Mouse (Mus musculus) hindbrain, embryonic 10.5 days (tissue): ENCODE measurements at regions not wholly inside any gene's neighbourhood (a gene's known extent, or its start where the extent isn't known, plus 50 kb on each side); places are given as distances from the start of the nearest gene placed in this dataset.

Experiments
- DNase-seq: peaks from one replicate; pipeline ENCODE4 v3.0.0-alpha.2; 2017; ENCODE audit warnings: low spot score
- H3K27ac ChIP-seq: fragments of 300-500 bp; sonication (generic); 2 replicates; pipeline ENCODE4 v1.5.1; 2016; ENCODE audit warnings: mild to moderate bottlenecking, moderate library complexity
- H3K27me3 ChIP-seq: fragments of 300-500 bp; sonication (generic); 2 replicates; pipeline ENCODE4 v1.6.1; 2016; ENCODE audit warnings: mild to moderate bottlenecking; ENCODE audit not compliant: poor library complexity, insufficient read depth, severe bottlenecking
- H3K36me3 ChIP-seq: fragments of 300-500 bp; sonication (generic); 2 replicates; pipeline ENCODE4 v1.6.1; 2016; ENCODE audit warnings: mild to moderate bottlenecking, moderate library complexity
- H3K4me1 ChIP-seq: fragments of 300-500 bp; sonication (generic); replicated peaks from 2 replicates; pipeline ENCODE4 v1.6.1; 2016; ENCODE audit warnings: mild to moderate bottlenecking
- H3K4me3 ChIP-seq: fragments of 300-500 bp; sonication (generic); 2 replicates; pipeline ENCODE4 v1.5.1; 2016; ENCODE audit warnings: mild to moderate bottlenecking, moderate library complexity
- H3K9me3 ChIP-seq: fragments of 300-500 bp; sonication (generic); 2 replicates; pipeline ENCODE4 v1.6.1; 2016; ENCODE audit warnings: mild to moderate bottlenecking, moderate library complexity
- WGBS: fragments of 180-500 bp; shearing (Covaris S2); methylation state at CpG from one replicate; pipeline ENCODE4 v1.1.7; 2016; 5-methylcytosine and 5-hydroxymethylcytosine counted together

DNA sequence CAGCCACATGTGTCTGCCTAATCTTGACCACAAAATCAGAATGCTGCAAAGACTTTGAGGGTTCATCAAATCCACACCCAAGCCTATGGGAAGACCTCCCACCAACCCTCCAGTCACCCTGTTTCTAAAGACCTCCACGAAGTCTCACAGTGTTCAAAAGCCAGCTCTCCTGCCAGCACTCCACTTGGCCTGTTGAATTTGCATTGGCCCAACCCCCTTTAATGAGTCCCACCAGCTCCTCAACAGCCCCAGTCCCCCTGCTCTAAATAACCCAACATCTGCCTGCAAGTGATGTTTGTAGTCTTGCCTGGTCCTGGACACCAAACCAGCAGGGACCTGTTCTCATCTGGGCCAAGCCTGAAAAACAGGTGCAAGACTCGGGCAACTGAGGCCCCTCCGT, 106.6 kb upstream of the Nt5e start:
- Histone ChIP-seq H3K4me1 (peaks cover 10% of the 10 kb centered on the region; the same call in 1 of the 2 replicates), H3K27ac (no peak overlapping the region), H3K27me3 (no peaks in the 10 kb centered on the region), H3K9me3 (no peaks in the 10 kb centered on the region), H3K36me3 (no peaks in the 10 kb centered on the region), H3K4me3 (no peak overlapping the region)
- DNase-seq: no peak
- WGBS: 80% methylated on average over 3 of the region's 3 CpGs

GRCm38 (mm10) chr9:88221276-88221675, 105.7 kb upstream of the Nt5e start:
- no peaks in the 10 kb centered on the region for H3K36me3 ChIP-seq
- peaks cover 10% of the 10 kb centered on the region; the same call in 1 of the 2 replicates for H3K4me1 ChIP-seq
- H3K27me3 ChIP-seq: no peaks in the 10 kb centered on the region
- H3K27ac ChIP-seq: no peak overlapping the region; the same call in 1 of the 2 replicates
- no peaks in the 10 kb centered on the region for H3K9me3 ChIP-seq
- no peak overlapping the region for H3K4me3 ChIP-seq
- DNase-seq: no peak
- 80% methylated on average over 14 of the region's 14 CpGs for WGBS

- Histone ChIP-seq H3K27ac (no peak overlapping the region), H3K4me3 (no peak overlapping the region), H3K4me1 (peaks cover 10% of the 10 kb centered on the region; the same call in 1 of the 2 replicates), H3K9me3 (no peaks in the 10 kb centered on the region), H3K36me3 (no peaks in the 10 kb centered on the region), H3K27me3 (no peaks in the 10 kb centered on the region)
- DNase-seq: peak; percentile 74
- whole genome bisulfite sequencing: 20% methylated on average over 7 of the region's 7 CpGs
These were observed 105.1 kb upstream of the Nt5e start for GRCm38 (mm10) chr9:88221850-88222353.

DNA sequence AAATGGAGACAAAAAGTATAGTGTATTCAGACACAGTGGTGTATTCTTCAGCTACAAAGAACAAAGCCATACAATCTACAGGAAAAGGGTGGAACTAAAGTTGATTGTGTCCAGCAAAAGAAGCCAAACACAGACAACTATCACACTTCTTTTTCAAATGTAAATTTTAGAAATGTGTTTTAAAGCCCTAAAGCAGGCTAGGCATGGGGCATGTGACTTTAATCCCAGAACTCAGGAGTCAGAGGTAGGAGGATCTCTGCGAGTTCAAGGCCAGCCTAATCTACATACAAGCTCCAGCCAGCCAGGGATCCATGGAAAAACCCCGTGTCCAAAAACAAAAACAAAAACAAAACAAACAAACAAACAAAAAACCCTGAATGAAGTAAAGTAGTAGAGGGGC, 89.9 kb upstream of the Nt5e start:
- Histone ChIP-seq H3K36me3 (no peaks in the 10 kb centered on the region), H3K9me3 (no peaks in the 10 kb centered on the region), H3K27ac (no peak overlapping the region), H3K4me1 (peaks cover 10% of the 10 kb centered on the region), H3K4me3 (no peak overlapping the region), H3K27me3 (0 out of 2 replicates have a peak, but pooled peaks cover 4% of the 10 kb centered on the region)
- 66% methylated on average over 2 of the region's 2 CpGs for WGBS
- DNase-seq: no peak

DNA sequence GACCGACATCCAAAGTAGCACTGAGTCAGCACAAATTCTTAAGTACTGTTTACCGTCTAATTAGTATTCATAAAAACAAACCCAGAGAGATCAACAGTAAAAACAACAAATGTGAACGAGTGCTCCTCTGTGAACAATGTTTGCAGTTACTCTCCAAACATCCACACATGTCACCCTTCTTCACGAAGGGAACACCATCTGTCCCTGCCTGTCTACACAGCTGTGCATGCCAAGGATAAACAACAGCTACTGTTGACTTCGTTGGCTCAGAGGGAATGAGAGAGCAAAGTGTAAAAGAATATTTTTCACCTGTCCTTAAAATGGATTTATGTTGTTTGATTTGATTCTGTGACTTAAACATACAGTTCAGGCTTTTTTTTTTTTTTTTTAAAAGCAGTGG, 88.7 kb upstream of the Nt5e start:
- no peak overlapping the region for H3K4me3 ChIP-seq
- WGBS: 74% methylated on average over 5 of the region's 5 CpGs
- no peak overlapping the region for H3K27ac ChIP-seq
- no peak for DNase-seq
- H3K9me3 ChIP-seq: no peaks in the 10 kb centered on the region
- H3K27me3 ChIP-seq: 0 out of 2 replicates have a peak, but pooled peaks cover 4% of the 10 kb centered on the region
- peaks cover 10% of the 10 kb centered on the region for H3K4me1 ChIP-seq
- H3K36me3 ChIP-seq: no peaks in the 10 kb centered on the region

DNA sequence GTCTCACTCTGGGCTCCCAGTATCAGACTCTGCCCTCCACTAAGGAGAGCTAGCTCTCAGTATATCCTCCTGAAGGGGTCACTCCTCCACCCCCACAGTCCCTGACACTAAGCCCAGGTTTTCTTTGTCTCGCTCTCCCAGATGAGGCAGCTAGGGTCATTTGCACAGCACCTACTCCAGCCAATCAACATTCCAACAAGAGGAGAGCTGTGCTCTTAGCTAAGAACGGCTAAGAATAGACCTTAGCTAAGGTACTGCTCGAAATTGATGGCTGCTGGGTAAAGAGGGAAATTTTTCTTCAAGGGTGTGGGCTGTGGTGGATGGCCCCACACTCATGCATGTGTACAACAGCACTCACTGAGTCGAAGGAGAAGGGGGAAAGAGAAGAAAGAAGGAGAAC, 86.3 kb upstream of the Nt5e start:
- no peak for DNase-seq
- 26% methylated on average over 4 of the region's 4 CpGs for WGBS
- H3K4me3 ChIP-seq: peak overlapping the region; percentile 49
- no peaks in the 10 kb centered on the region for H3K9me3 ChIP-seq
- peaks cover 8% of the 10 kb centered on the region; the same call in 1 of the 2 replicates for H3K27me3 ChIP-seq
- H3K27ac ChIP-seq: peak overlapping the region; percentile 67
- H3K36me3 ChIP-seq: no peaks in the 10 kb centered on the region
- peaks cover 10% of the 10 kb centered on the region for H3K4me1 ChIP-seq

- Histone ChIP-seq H3K4me3 (peak overlapping the region; percentile 49), H3K9me3 (no peaks in the 10 kb centered on the region), H3K27me3 (peaks cover 8% of the 10 kb centered on the region; the same call in 1 of the 2 replicates), H3K27ac (peak overlapping the region; percentile 67), H3K36me3 (no peaks in the 10 kb centered on the region), H3K4me1 (peaks cover 10% of the 10 kb centered on the region)
- 8% methylated on average over 18 of the region's 18 CpGs for WGBS
- DNase-seq: peak; percentile 79
These were observed 85.6 kb upstream of the Nt5e start for GRCm38 (mm10) chr9:88241203-88241995.

DNA sequence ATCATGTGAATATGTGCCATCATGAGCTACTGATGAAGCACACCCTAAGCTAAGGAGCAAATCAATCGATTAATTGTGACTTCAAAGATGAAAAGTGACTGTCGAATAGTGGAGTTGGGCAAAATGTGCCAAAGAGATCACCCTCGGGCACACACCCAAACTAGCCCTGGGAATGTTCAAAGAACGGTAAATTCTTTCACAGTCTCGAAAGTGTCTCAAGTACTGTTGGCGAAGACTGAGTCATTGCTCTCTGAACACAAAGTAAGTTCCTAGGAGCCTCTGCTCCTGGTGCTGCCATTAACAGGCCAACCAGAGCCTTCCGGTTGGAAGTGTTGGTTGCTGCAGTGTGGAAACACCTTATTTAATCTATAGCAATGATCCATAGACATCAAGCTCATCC, 84.5 kb upstream of the Nt5e start:
- Histone ChIP-seq H3K36me3 (no peaks in the 10 kb centered on the region), H3K27ac (no peak overlapping the region)
- WGBS: 90% methylated on average over 7 of the region's 7 CpGs

GRCm38 (mm10) chr9:88244492-88244891, 82.5 kb upstream of the Nt5e start:
- Histone ChIP-seq H3K36me3 (no peaks in the 10 kb centered on the region), H3K27me3 (peaks cover 8% of the 10 kb centered on the region; the same call in 1 of the 2 replicates), H3K4me1 (peaks cover 10% of the 10 kb centered on the region), H3K27ac (no peak overlapping the region), H3K9me3 (no peaks in the 10 kb centered on the region), H3K4me3 (no peak overlapping the region)
- no peak for DNase-seq
- 75% methylated on average over 3 of the region's 3 CpGs for WGBS

More for the DNA sequence above, 84.5 kb upstream of the Nt5e start:
- no peak for DNase-seq
- H3K4me3 ChIP-seq: no peak overlapping the region
- H3K27me3 ChIP-seq: peaks cover 8% of the 10 kb centered on the region; the same call in 1 of the 2 replicates
- peaks cover 10% of the 10 kb centered on the region for H3K4me1 ChIP-seq
- no peaks in the 10 kb centered on the region for H3K9me3 ChIP-seq

DNA sequence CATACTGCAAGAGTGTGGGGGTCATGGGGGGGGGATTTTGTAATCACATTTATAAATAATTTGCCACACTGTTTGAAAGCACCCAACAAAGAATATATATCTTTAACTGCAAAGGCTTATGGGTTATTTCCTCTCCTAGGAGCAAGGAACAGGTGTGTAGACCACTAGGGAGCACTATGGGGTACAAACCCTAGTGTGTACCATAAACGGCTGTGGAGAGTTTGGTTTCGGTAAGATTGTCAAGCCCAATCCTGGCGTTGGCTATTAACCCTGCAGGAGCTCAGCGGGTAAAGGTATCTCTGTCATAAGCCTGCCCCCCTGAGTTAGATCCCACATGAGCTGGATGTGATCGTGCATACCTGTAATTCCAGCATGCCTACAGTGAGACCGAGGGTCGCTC, 71.0 kb upstream of the Nt5e start:
- no peaks in the 10 kb centered on the region for H3K27me3 ChIP-seq
- no peak for DNase-seq
- WGBS: 75% methylated on average over 7 of the region's 7 CpGs

DNA sequence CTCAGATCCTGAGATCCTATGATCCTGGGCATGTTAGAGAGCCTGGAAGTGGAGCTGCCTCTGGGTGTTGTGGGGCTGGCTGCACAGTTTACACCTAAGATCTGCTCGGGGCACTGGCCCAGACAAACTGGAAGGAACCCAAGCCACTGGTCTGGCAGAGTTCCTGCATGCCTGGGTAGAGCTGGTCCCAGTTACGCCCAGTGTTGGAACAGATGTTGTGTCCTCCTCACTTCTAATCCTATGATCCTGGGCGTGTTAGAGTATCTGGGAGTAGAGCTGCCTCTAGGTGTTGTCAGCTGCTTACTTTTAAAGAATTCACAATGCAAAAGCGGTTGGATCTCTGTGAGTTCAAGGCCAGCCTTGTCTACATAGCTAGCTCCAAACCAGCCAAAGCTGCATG, 67.4 kb upstream of the Nt5e start:
- H3K9me3 ChIP-seq: no peaks in the 10 kb centered on the region
- H3K4me1 ChIP-seq: no peaks in the 10 kb centered on the region
- H3K27ac ChIP-seq: no peak overlapping the region
- H3K4me3 ChIP-seq: no peak overlapping the region
- no peak for DNase-seq
- WGBS: 90% methylated on average over 4 of the region's 4 CpGs
- no peaks in the 10 kb centered on the region for H3K27me3 ChIP-seq
- H3K36me3 ChIP-seq: no peaks in the 10 kb centered on the region

More for the DNA sequence above, 71.0 kb upstream of the Nt5e start:
- no peaks in the 10 kb centered on the region for H3K9me3 ChIP-seq
- H3K4me3 ChIP-seq: no peak overlapping the region
- no peaks in the 10 kb centered on the region for H3K36me3 ChIP-seq
- H3K27ac ChIP-seq: no peak overlapping the region
- no peaks in the 10 kb centered on the region for H3K4me1 ChIP-seq

- no peaks in the 10 kb centered on the region for H3K9me3 ChIP-seq
- 80% methylated on average over 2 of the region's 2 CpGs for WGBS
These were observed 66.8 kb upstream of the Nt5e start for GRCm38 (mm10) chr9:88260072-88260635.

DNA sequence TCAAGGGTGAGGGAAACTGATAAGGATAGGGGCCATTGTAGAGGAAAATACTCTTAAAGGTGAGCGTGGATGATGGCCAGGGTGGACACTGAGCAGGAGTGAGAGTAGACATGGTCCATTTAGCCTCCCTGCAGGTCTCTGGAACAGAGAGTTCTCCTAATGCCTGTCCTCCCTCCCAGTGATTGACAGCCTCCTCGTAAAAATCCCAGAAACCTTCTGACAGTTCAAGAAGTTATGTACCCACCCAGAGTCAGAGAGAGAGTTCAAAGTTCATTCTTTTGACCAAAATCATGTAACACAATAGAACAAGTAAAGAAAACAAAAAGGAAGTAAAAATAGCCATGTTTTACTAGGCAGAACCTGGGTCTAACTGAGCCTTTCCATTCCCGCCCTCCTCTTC, 64.5 kb upstream of the Nt5e start:
- Histone ChIP-seq H3K36me3 (no peaks in the 10 kb centered on the region), H3K4me3 (no peak overlapping the region), H3K27ac (no peak overlapping the region), H3K4me1 (no peaks in the 10 kb centered on the region), H3K9me3 (no peaks in the 10 kb centered on the region), H3K27me3 (no peaks in the 10 kb centered on the region)
- 72% methylated on average over 3 of the region's 3 CpGs for WGBS
- no peak for DNase-seq

More at GRCm38 (mm10) chr9:88260072-88260635, 66.8 kb upstream of the Nt5e start:
- Histone ChIP-seq H3K27me3 (no peaks in the 10 kb centered on the region), H3K27ac (no peak overlapping the region), H3K36me3 (no peaks in the 10 kb centered on the region), H3K4me1 (no peaks in the 10 kb centered on the region), H3K4me3 (no peak overlapping the region)
- no peak for DNase-seq
